Mouse (Mus musculus): Measurements from ENCODE around the gene Nbea. TPM values are rescaled to one million over a fixed set of nuclear protein-coding genes. Genes with fewer than 3 reads are reported as not detected.

Nbea gene
- total and polyA plus RNA-seq, 3 experiments = 0.04 to 0.27 TPM; not detected in 1

DNA sequence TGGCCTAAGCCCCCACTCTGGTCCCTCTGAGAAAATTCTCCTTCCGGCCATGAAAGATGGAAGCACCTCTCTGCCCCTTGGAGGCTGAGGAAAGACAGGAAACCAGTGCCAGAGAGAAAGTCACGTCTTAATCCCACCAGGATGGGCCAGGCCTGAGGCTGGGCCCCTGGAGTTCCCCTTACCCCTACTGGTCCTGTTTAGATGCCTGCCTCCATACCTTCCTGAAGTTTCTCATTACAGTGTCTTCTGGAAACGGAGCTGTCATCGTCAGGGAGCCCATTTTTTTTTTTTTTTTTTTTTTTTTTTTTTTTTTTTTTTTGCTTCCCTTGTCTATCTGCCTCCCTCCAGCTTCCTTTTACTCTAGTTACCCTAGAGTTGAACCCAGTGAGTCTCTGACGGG lies 571.5 kb downstream of the Nbea start:
- Histone ChIP-seq H3K9ac (ENCODE audit: control insufficient read depth, low read depth, low read length, poor library complexity, severe bottlenecking) (no peak overlapping the region), H3K36me3 (ENCODE audit: control insufficient read depth in 1 of 2, insufficient read depth in 2 of 2, low read length in 2 of 2) (no peaks in the 10 kb centered on the region), H3K79me2 (ENCODE audit: control insufficient read depth, insufficient read depth, low read length, poor library complexity) (no peaks in the 10 kb centered on the region), H3K4me3 (ENCODE audit: control insufficient read depth in 1 of 2, insufficient read depth in 1 of 2, low read depth in 2 of 2, low read length in 2 of 2) (no peak overlapping the region), H3K9me3 (replicated peaks; ENCODE audit: insufficient read depth, low read length) (no peaks in the 10 kb centered on the region), H3K27ac (ENCODE audit: control insufficient read depth, low read depth, low read length) (no peak overlapping the region), H3K4me1 (ENCODE audit: control insufficient read depth in 1 of 2, insufficient read depth in 2 of 2, low read length in 2 of 2) (no peaks in the 10 kb centered on the region), H3K27me3 (ENCODE audit: control insufficient read depth in 1 of 2, insufficient read depth in 2 of 2, low read length in 2 of 2) (no peaks in the 10 kb centered on the region)
- TF ChIP-seq MEF2A (IDR thresholded peaks at IDR 0.05; ENCODE audit: extremely low read depth, insufficient replicate concordance, low read depth, low read length, poor library complexity, severe bottlenecking) (no peak), MYB (IDR thresholded peaks at IDR 0.05; ENCODE audit: low read depth, low read length) (no peak), KAT2A (conservative IDR thresholded peaks at IDR 0.05; ENCODE audit: low read depth, low read length) (no peak), BHLHE40 (IDR thresholded peaks at IDR 0.05; ENCODE audit: borderline replicate concordance, low read depth, low read length) (no peak)
- DNase-seq (ENCODE audit: low read depth, low spot score) = no peak

DNA sequence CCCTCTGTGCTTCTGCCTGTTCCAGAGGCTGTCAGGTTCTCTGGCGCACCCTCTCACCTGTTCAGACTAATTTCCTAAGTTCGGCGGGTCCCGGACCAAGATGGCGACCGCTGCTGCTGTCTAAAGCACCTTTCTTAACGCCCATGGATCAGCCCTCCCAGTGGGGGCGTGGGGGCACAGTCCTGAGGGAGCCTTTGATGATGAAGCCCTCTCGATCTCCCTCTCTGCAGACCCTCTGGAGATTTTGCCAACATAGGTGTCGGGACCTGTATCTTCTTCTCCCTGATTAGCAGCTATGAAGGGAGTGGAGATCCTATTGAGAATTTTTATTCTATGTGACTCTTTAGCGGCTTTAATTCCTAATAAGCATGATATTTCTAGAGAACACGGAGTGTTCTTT lies 573.3 kb downstream of the Nbea start:
- Histone ChIP-seq H3K79me2 (ENCODE audit: control insufficient read depth, insufficient read depth, low read length, poor library complexity) (no peaks in the 10 kb centered on the region), H3K4me3 (ENCODE audit: control insufficient read depth in 1 of 2, insufficient read depth in 1 of 2, low read depth in 2 of 2, low read length in 2 of 2) (no peak overlapping the region), H3K4me1 (ENCODE audit: control insufficient read depth in 1 of 2, insufficient read depth in 2 of 2, low read length in 2 of 2) (no peaks in the 10 kb centered on the region), H3K9me3 (replicated peaks; ENCODE audit: insufficient read depth, low read length) (no peaks in the 10 kb centered on the region), H3K27ac (ENCODE audit: control insufficient read depth, low read depth, low read length) (no peak overlapping the region), H3K9ac (ENCODE audit: control insufficient read depth, low read depth, low read length, poor library complexity, severe bottlenecking) (no peak overlapping the region), H3K27me3 (ENCODE audit: control insufficient read depth in 1 of 2, insufficient read depth in 2 of 2, low read length in 2 of 2) (no peaks in the 10 kb centered on the region), H3K36me3 (ENCODE audit: control insufficient read depth in 1 of 2, insufficient read depth in 2 of 2, low read length in 2 of 2) (no peaks in the 10 kb centered on the region)
- no peak for DNase-seq (ENCODE audit: low read depth, low spot score)
- TF ChIP-seq GABPA (IDR thresholded peaks at IDR 0.05; ENCODE audit: low read depth, low read length) = no peak
- TF ChIP-seq CHD2 (IDR thresholded peaks at IDR 0.05; ENCODE audit: low read length) = no peak
- no peak for TF ChIP-seq MAFK (IDR thresholded peaks at IDR 0.05; ENCODE audit: borderline replicate concordance, low read depth, low read length)
- TF ChIP-seq BHLHE40 (IDR thresholded peaks at IDR 0.05; ENCODE audit: borderline replicate concordance, low read depth, low read length) = no peak
- no peak for TF ChIP-seq MXI1 (IDR thresholded peaks at IDR 0.05; ENCODE audit: low read depth, low read length)

DNA sequence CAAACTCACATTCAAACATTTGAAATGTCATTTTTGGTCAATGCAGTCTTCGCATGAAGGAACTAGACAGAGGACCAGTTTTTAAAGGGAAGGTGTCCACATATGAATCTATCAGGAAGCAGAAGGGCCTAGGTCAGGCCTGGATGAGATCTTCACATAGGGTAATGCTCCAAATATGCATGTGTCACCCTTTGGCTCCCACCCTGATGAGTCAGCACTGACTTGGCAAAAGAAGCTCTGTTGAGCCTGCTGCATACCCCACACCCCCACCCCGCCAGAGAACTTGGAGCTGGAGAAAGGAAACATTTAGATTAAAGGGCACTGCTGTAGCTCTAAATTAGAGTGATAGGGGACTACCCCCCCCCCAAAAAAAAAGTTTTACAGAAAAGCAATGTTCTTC lies 583.2 kb downstream of the Nbea start:
- H3K27me3 ChIP-seq (ENCODE audit: control insufficient read depth in 1 of 2, insufficient read depth in 2 of 2, low read length in 2 of 2) = no peaks in the 10 kb centered on the region
- H3K9ac ChIP-seq (ENCODE audit: control insufficient read depth, low read depth, low read length, poor library complexity, severe bottlenecking) = no peak overlapping the region
- H3K36me3 ChIP-seq (ENCODE audit: control insufficient read depth in 1 of 2, insufficient read depth in 2 of 2, low read length in 2 of 2) = no peaks in the 10 kb centered on the region
- no peak for TF ChIP-seq SMC3 (IDR thresholded peaks at IDR 0.05; ENCODE audit: low read depth, low read length)
- no peak overlapping the region for H3K4me3 ChIP-seq (ENCODE audit: control insufficient read depth in 1 of 2, insufficient read depth in 1 of 2, low read depth in 2 of 2, low read length in 2 of 2)
- DNase-seq (ENCODE audit: low read depth, low spot score) = no peak
- no peak overlapping the region for H3K27ac ChIP-seq (ENCODE audit: control insufficient read depth, low read depth, low read length)
- H3K79me2 ChIP-seq (ENCODE audit: control insufficient read depth, insufficient read depth, low read length, poor library complexity) = no peaks in the 10 kb centered on the region
- H3K9me3 ChIP-seq (replicated peaks; ENCODE audit: insufficient read depth, low read length) = no peaks in the 10 kb centered on the region
- no peaks in the 10 kb centered on the region for H3K4me1 ChIP-seq (ENCODE audit: control insufficient read depth in 1 of 2, insufficient read depth in 2 of 2, low read length in 2 of 2)
